Mouse (Mus musculus) MEL (cell line): Measurements from ENCODE around the gene Syt2. TPM values are rescaled to one million over a fixed set of nuclear protein-coding genes. Genes with fewer than 3 reads are reported as not detected.

Source experiments
- DNase-seq: peaks from one replicate; pipeline ENCODE4 v3.0.0; 2011; ENCODE audit warnings: low read depth, low spot score
- H3K27ac ChIP-seq: 2 replicates; pipeline ENCODE4 v1.5.1; 2012; ENCODE audit warnings: low read depth, mild to moderate bottlenecking, control low read depth, low read length, moderate library complexity; ENCODE audit not compliant: control insufficient read depth
- H3K27me3 ChIP-seq, 2 experiments: fragments of 150-350 bp in 1 of 2; sonication (generic) in 1 of 2; 2 replicates each; pipeline ENCODE4 v1.6.1; 2012; ENCODE audit warnings: low read length in 2 of 2, mild to moderate bottlenecking in 2 of 2, improper control_type of control experiment in 1 of 2, moderate library complexity in 1 of 2; ENCODE audit not compliant: insufficient read depth in 2 of 2, control insufficient read depth in 1 of 2
- H3K36me3 ChIP-seq, 2 experiments: 2 replicates each; pipeline ENCODE4 v1.6.1; 2012 to 2014; ENCODE audit warnings: low read length in 2 of 2, improper control_type of control experiment in 1 of 2, inconsistent platforms in 1 of 2, mild to moderate bottlenecking in 1 of 2; ENCODE audit not compliant: insufficient read depth in 2 of 2, control insufficient read depth in 1 of 2
- H3K4me1 ChIP-seq, 2 experiments: fragments of 150-350 bp in 1 of 2; sonication (generic) in 1 of 2; 2 replicates each; pipeline ENCODE4 v1.6.1; 2012; ENCODE audit warnings: low read length in 2 of 2, improper control_type of control experiment in 1 of 2, mild to moderate bottlenecking in 1 of 2; ENCODE audit not compliant: insufficient read depth in 2 of 2, control insufficient read depth in 1 of 2
- H3K4me3 ChIP-seq, 2 experiments: fragments of 150-350 bp in 1 of 2; sonication (generic) in 1 of 2; 2 replicates each; pipeline ENCODE4 v1.5.1; 2012; ENCODE audit warnings: low read depth in 2 of 2, low read length in 2 of 2, mild to moderate bottlenecking in 2 of 2, moderate library complexity in 2 of 2, control low read depth in 1 of 2, improper control_type of control experiment in 1 of 2; ENCODE audit not compliant: control insufficient read depth in 1 of 2, insufficient read depth in 1 of 2
- H3K79me2 ChIP-seq: 2 replicates; pipeline ENCODE4 v1.6.1; 2012; ENCODE audit warnings: mild to moderate bottlenecking, low read length, moderate library complexity; ENCODE audit not compliant: control insufficient read depth, poor library complexity, insufficient read depth
- H3K9ac ChIP-seq: 2 replicates; pipeline ENCODE4 v1.6.1; 2012; ENCODE audit warnings: low read depth, mild to moderate bottlenecking, control low read depth, low read length, moderate library complexity; ENCODE audit not compliant: control insufficient read depth, poor library complexity, severe bottlenecking
- H3K9me3 ChIP-seq: fragments of 150-350 bp; sonication (generic); replicated peaks from 2 replicates; pipeline ENCODE4 v1.6.1; 2012; ENCODE audit warnings: mild to moderate bottlenecking, low read length, improper control_type of control experiment, moderate library complexity; ENCODE audit not compliant: insufficient read depth
- BHLHE40 ChIP-seq: IDR thresholded peaks from 2 replicates; pipeline ENCODE4 v1.6.1; 2012; ENCODE audit warnings: low read depth, mild to moderate bottlenecking, inconsistent platforms, low read length, improper control_type of control experiment, borderline replicate concordance
- CHD1 ChIP-seq: IDR thresholded peaks from 2 replicates; pipeline ENCODE4 v1.6.1; 2012; ENCODE audit warnings: low read depth, mild to moderate bottlenecking, inconsistent platforms, low read length, improper control_type of control experiment
- CTCF ChIP-seq, 3 experiments: IDR thresholded peaks in 2 of 3; conservative IDR thresholded peaks in 1 of 3; 2 replicates each; pipeline ENCODE4 v1.5.1; 2011 to 2012; ENCODE audit warnings: low read length in 3 of 3, low read depth in 2 of 3, mild to moderate bottlenecking in 2 of 3, improper control_type of control experiment in 1 of 3, inconsistent platforms in 1 of 3, mixed read lengths in 1 of 3, moderate library complexity in 1 of 3; ENCODE audit not compliant: control insufficient read depth in 1 of 3, insufficient read depth in 1 of 3, poor library complexity in 1 of 3, severe bottlenecking in 1 of 3
- E2F4 ChIP-seq: IDR thresholded peaks from 2 replicates; pipeline ENCODE4 v1.6.1; 2011; ENCODE audit warnings: low read depth, low read length, improper control_type of control experiment, borderline replicate concordance
- ELF1 ChIP-seq: IDR thresholded peaks from 2 replicates; pipeline ENCODE4 v1.6.1; 2014; ENCODE audit warnings: low read depth, mild to moderate bottlenecking, inconsistent platforms, low read length, improper control_type of control experiment, moderate library complexity
- ETS1 ChIP-seq: IDR thresholded peaks from 2 replicates; pipeline ENCODE4 v1.6.1; 2012; ENCODE audit warnings: low read depth, mild to moderate bottlenecking, inconsistent platforms, low read length, improper control_type of control experiment, moderate library complexity
- HCFC1 ChIP-seq: IDR thresholded peaks from 2 replicates; pipeline ENCODE4 v1.6.1; 2012; ENCODE audit warnings: low read depth, mild to moderate bottlenecking, inconsistent platforms, low read length, improper control_type of control experiment, moderate library complexity
- JUND ChIP-seq: IDR thresholded peaks from 2 replicates; pipeline ENCODE4 v1.6.1; 2011; ENCODE audit warnings: low read depth, mild to moderate bottlenecking, improper control_type of control experiment, low read length
- MAX ChIP-seq: IDR thresholded peaks from 2 replicates; pipeline ENCODE4 v1.6.1; 2011; ENCODE audit warnings: low read length, improper control_type of control experiment
- MEF2A ChIP-seq: IDR thresholded peaks from 2 replicates; pipeline ENCODE4 v1.6.1; 2014; ENCODE audit warnings: low read depth, mild to moderate bottlenecking, inconsistent platforms, low read length, improper control_type of control experiment; ENCODE audit not compliant: poor library complexity, insufficient replicate concordance, severe bottlenecking; ENCODE audit errors: extremely low read depth
- MYB ChIP-seq: IDR thresholded peaks from 2 replicates; pipeline ENCODE4 v1.6.1; 2011; ENCODE audit warnings: mild to moderate bottlenecking, low read depth, low read length, improper control_type of control experiment
- NELFE ChIP-seq: IDR thresholded peaks from 2 replicates; pipeline ENCODE4 v1.6.1; 2011; ENCODE audit warnings: low read depth, low read length, improper control_type of control experiment
- POLR2AphosphoS2 ChIP-seq: IDR thresholded peaks from 2 replicates; pipeline ENCODE4 v1.6.1; 2011; ENCODE audit warnings: low read length, improper control_type of control experiment
- POLR2AphosphoS5 ChIP-seq: IDR thresholded peaks from 2 replicates; pipeline ENCODE4 v1.6.1; 2012; ENCODE audit warnings: low read depth, borderline replicate concordance, mild to moderate bottlenecking, inconsistent platforms, low read length, moderate library complexity, mixed read lengths
- RAD21 ChIP-seq: IDR thresholded peaks from 2 replicates; pipeline ENCODE4 v1.6.1; 2011; ENCODE audit warnings: mild to moderate bottlenecking, low read depth, low read length, improper control_type of control experiment
- RCOR1 ChIP-seq: IDR thresholded peaks from 2 replicates; pipeline ENCODE4 v1.6.1; 2012; ENCODE audit warnings: low read depth, mild to moderate bottlenecking, inconsistent platforms, low read length, improper control_type of control experiment
- SIN3A ChIP-seq: IDR thresholded peaks from 2 replicates; pipeline ENCODE4 v1.6.1; 2012; ENCODE audit warnings: low read length, improper control_type of control experiment, inconsistent platforms
- TAL1 ChIP-seq: IDR thresholded peaks from 2 replicates; pipeline ENCODE4 v1.6.1; 2012; ENCODE audit warnings: mild to moderate bottlenecking, inconsistent platforms, low read length, moderate library complexity, mixed read lengths
- TBP ChIP-seq: IDR thresholded peaks from 2 replicates; pipeline ENCODE4 v1.8.0; 2011; ENCODE audit warnings: low read depth, low read length, improper control_type of control experiment
- ZC3H11A ChIP-seq: IDR thresholded peaks from 2 replicates; pipeline ENCODE4 v1.6.1; 2012; ENCODE audit warnings: low read depth, mild to moderate bottlenecking, inconsistent platforms, low read length, improper control_type of control experiment
- ZMIZ1 ChIP-seq: IDR thresholded peaks from 2 replicates; pipeline ENCODE4 v1.6.1; 2012; ENCODE audit warnings: low read depth, mild to moderate bottlenecking, inconsistent platforms, low read length, improper control_type of control experiment, moderate library complexity
- polyA plus RNA-seq, 2 experiments: library from polyadenylated mRNA; stranded (reverse) in 1 of 2; unstranded in 1 of 2; fragments of >175 nt in 1 of 2; fragments of >200 nt in 1 of 2; gene quantifications; 2 replicates each; pipeline versions ENCODE4 v1.2.1 to v1.2.4; 2012; ENCODE audit warnings: low replicate concordance in 2 of 2, low read depth in 1 of 2; ENCODE audit not compliant: insufficient read length in 2 of 2, insufficient read depth in 1 of 2, missing spikeins in 1 of 2
- total RNA-seq: library from RNA; depleted of rRNA; stranded (reverse); fragments of 300-350 nt; gene quantifications from 2 replicates; pipeline ENCODE4 v1.2.3, GENCODE M21; 2012

The Syt2 gene
- total and polyA plus RNA-seq, 3 experiments, result 0.31 TPM; not detected in 2

DNA sequence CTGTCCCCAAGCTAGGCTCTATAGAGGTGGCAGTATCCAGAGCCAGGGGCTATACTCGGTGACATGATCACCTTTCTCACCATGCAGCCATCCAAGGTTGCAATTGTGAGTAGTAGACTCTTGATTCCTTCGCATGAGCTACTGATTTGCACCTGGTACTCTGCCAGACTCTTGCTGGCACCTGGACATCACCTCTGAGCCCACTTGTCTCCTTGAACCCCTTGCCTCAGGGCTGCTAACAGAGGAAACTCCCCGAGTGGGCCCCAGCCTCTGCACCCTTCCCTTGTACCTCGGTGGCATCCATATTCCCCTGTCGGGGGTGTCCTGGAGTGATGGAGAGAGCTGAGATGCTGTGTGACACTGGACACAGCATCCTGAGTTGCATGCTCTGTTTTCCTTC lies 75.0 kb downstream of the Syt2 start:
- Histone ChIP-seq H3K4me1 (peaks cover 0 to 9% of the 10 kb centered on the region in 2 experiments; a peak in 2 of 4 replicates), H3K27ac (no peak overlapping the region), H3K36me3 (0 out of 4 replicates have a peak, but pooled peaks cover 0 to 2% of the 10 kb centered on the region in 2 experiments), H3K27me3 (no peaks in the 10 kb centered on the region), H3K4me3 (no peak overlapping the region), H3K79me2 (no peaks in the 10 kb centered on the region), H3K9ac (no peak overlapping the region), H3K9me3 (no peaks in the 10 kb centered on the region)
- DNase-seq, result no peak
- no peak for TF ChIP-seq CTCF (IDR thresholded peaks at IDR 0.05 in 2 of 3, conservative IDR thresholded peaks at IDR 0.05 in 1 of 3; ENCODE audit: control insufficient read depth in 1 of 3, insufficient read depth in 1 of 3, low read depth in 2 of 3, low read length in 3 of 3, poor library complexity in 1 of 3, severe bottlenecking in 1 of 3)
- TF ChIP-seq HCFC1, result no peak
- TF ChIP-seq ELF1, result no peak
- no peak for TF ChIP-seq SIN3A
- no peak for TF ChIP-seq POLR2AphosphoS2
- no peak for TF ChIP-seq MAX
- TF ChIP-seq TAL1, result no peak
- TF ChIP-seq MYB, result no peak
- no peak for TF ChIP-seq RAD21

GRCm38 (mm10) chr1:134722891-134723290 lies 76.4 kb downstream of the Syt2 start:
- Histone ChIP-seq H3K27ac (no peak overlapping the region), H3K27me3 (no peaks in the 10 kb centered on the region), H3K4me3 (no peak overlapping the region), H3K36me3 (0 out of 4 replicates have a peak, but pooled peaks cover 0 to 2% of the 10 kb centered on the region in 2 experiments), H3K4me1 (peaks cover 0 to 9% of the 10 kb centered on the region in 2 experiments; a peak in 2 of 4 replicates), H3K9me3 (no peaks in the 10 kb centered on the region), H3K9ac (no peak overlapping the region), H3K79me2 (no peaks in the 10 kb centered on the region)
- TF ChIP-seq E2F4 (no peak), CHD1 (no peak), BHLHE40 (no peak), JUND (no peak), ZMIZ1 (no peak), ELF1 (no peak), HCFC1 (no peak), MEF2A (no peak), TBP (no peak), POLR2AphosphoS5 (no peak), ETS1 (no peak), NELFE (no peak), ZC3H11A (no peak), RCOR1 (no peak)
- DNase-seq, result no peak
